Mouse (Mus musculus): ENCODE measurements at regions not wholly inside any gene's neighbourhood (a gene's known extent, or its start where the extent isn't known, plus 50 kb on each side); places are given as distances from the start of the nearest gene placed in this dataset.

DNA sequence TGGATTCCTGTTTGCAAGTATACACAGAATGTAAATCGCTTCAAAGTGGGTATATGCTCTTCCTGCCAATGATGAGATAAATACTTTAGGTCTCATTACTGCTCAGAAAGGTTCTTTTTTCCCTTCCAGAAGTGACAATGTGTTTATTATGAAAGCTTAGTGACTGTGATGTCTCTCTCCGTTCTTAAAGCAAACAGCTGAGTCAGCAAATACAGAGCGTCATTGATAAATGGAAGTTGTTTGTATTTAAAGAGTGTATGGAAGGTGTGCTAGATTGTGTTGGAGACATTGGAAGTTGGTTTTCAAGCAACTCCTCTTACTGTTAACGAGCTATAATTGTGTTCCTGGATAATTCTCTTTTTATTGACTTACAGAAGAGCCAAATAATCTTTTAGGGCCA is 408.0 kb downstream of the Prr30 start:
- Histone ChIP-seq H3K27ac (no peak overlapping the region), H3K4me3 (no peak overlapping the region)
- intact Hi-C loops (cut with DNase I) = no loop called here
- no peak for TF ChIP-seq CTCF (IDR thresholded peaks at IDR 0.05)
- no peak for DNase-seq (ENCODE audit: extremely low spot score in 1 of 2, low spot score in 2 of 2)

DNA sequence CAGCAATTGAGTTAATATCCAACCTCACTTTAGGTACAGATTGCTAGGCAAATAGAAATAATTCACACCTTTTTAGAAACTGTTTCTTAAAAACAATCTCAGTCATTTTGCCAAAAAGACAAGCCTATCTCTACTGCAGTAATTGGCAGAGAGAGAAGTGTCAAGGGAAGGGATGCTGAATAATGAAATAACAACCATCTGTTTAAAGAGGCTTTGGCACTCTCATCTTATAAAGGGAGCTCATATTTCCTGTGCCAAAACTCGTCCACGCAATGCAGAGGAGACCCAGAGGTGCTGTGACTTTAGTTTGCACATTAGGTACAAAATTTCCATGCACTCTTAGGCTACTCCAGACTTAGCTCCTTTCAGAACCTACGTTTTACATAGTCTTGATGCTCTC is 418.2 kb downstream of the Prr30 start:
- no peak overlapping the region for H3K4me3 ChIP-seq
- DNase-seq (ENCODE audit: extremely low spot score in 1 of 2, low spot score in 2 of 2) = no peak
- no peak overlapping the region for H3K27ac ChIP-seq
- no peak for TF ChIP-seq CTCF (IDR thresholded peaks at IDR 0.05)
- intact Hi-C loops (cut with DNase I) = no loop called here

DNA sequence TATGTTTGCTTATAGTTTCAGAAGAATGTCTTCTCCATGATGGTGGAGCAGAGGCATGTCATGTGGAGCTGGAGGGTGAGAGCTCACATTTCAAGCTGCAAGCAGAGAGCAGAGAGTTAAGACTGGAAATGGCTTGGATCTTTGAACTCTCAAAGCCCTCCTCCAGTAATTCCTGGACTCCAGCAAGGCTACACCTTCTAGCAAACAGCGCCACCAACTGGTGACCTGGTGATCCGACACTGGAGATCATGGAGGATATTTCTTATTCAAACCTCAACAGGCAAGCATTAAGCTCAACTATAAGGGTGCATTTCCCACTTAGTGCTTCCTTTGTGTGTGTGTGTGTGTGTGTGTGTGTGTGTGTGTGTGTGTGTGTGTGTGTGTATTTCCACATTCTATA is 446.2 kb downstream of the Prr30 start:
- DNase-seq (ENCODE audit: extremely low spot score in 1 of 2, low spot score in 2 of 2) = no peak
- Histone ChIP-seq H3K4me3 (no peak overlapping the region), H3K27ac (no peak overlapping the region)
- intact Hi-C loops (cut with DNase I) = no loop called here
- TF ChIP-seq CTCF (IDR thresholded peaks at IDR 0.05) = peak; percentile 28

DNA sequence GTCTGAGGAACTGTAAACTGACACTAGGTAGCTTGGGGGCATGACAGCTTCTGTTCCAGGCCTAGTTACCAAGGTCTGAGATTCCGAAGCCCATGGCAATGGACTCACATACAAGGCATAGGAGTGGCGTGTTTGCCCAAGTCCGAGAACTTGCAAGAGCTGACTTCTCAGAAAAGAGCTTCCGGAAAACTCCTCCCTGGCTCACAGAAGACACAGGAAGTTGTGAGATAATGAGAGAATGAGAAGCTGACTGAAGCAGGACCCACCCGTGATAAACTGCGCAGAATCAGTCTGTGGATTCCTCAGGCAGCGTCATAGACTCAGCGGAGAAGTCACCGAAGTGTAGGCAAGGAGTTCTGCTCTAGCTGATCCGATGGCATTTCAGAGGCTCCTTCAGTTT is 447.4 kb downstream of the Prr30 start:
- TF ChIP-seq CTCF (IDR thresholded peaks at IDR 0.05) = no peak
- DNase-seq (ENCODE audit: extremely low spot score in 1 of 2, low spot score in 2 of 2) = no peak
- intact Hi-C loops (cut with DNase I) = no loop called here
- Histone ChIP-seq H3K4me3 (no peak overlapping the region), H3K27ac (no peak overlapping the region)

DNA sequence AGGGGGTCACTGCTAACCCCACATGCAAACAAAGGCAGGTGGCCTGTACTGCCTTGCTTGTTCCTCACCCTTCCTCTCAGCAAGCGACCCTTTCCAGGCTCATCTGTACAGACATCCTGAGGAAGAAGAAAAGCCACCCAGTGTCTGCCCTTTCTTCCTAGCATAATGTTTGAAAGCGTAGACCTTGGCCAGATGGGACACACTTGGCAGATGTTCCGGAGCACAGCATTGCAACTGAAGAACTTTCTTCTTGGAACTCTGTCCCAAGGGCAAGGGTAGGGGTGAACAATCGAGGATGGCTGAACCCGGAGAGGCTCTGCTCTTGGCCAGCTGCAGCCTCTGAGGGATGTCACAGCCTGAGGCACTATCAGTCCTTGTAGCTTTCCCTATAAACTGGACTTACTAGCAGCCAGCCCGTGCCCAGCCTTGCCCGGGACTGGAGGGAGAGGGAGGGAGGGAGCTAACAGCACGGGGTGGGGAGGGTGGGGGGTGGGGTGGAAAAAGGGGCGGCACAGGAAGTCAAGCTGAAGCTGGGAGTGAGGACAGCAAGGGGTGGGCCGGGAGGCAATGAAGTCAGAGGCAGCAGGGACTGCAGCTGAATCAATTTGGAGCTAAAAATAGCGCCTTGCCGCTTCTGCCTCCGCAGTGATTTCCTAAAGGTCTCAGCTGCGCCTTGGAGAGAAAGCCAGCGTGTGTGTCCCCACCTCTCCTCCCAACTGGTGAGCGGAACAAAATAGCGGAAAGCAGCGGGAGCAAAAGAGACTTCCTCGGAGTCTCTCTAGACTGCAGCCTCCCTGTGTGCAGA is 450.2 kb downstream of the Prr30 start:
- intact Hi-C loops (cut with DNase I) = no loop called here
- H3K27ac ChIP-seq = peak overlapping the region; percentile 69
- peak overlapping the region; percentile 44 for H3K4me3 ChIP-seq
- TF ChIP-seq CTCF (IDR thresholded peaks at IDR 0.05) = no peak
- DNase-seq (ENCODE audit: extremely low spot score in 1 of 2, low spot score in 2 of 2) = peak; percentile 55 to 67

DNA sequence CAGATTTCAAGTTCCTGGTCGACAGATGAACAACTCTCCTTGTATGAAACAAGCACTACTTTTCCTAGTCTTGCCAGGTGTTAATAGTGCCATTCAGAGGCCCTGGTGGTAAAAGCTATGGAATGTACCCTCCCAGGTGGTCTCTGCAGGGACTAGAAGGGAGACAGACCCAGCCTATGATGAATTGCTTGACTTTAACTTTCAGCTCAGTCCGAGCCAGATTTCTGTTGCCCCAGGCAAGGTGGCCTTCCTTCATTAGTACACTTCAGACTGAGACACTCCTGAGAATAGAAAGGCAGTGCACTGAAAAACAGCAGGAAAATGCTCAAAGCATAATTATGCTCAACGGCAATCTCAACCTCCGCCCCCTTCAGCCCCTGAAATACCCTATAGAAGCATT is 450.8 kb upstream of the Klf12 start:
- Histone ChIP-seq H3K27ac (no peak overlapping the region), H3K4me3 (no peak overlapping the region)
- DNase-seq (ENCODE audit: extremely low spot score in 1 of 2, low spot score in 2 of 2) = no peak
- TF ChIP-seq CTCF (IDR thresholded peaks at IDR 0.05) = no peak
- intact Hi-C loops (cut with DNase I) = no loop called here

DNA sequence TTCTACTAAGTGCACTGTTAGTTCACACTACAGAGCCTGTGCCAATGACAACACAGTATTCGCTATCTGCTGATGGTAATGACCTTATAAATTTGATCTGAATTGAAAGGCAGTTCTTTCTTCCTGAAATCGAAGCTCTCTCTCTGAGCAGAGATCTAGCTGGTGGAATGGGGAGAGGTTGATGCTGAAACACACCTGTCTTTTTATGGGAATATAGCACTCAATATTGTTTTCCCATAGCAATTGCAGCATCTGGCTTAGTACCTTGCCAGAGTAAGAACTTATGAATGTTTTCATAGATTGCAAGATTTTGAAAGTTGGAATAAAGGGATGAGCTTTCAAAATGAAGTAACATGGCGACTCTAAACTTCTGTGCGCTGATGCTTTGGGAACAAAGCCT is 444.0 kb upstream of the Klf12 start:
- no peak for TF ChIP-seq CTCF (IDR thresholded peaks at IDR 0.05)
- Histone ChIP-seq H3K4me3 (no peak overlapping the region), H3K27ac (no peak overlapping the region)
- no peak for DNase-seq (ENCODE audit: extremely low spot score in 1 of 2, low spot score in 2 of 2)
- intact Hi-C loops (cut with DNase I) = no loop called here

DNA sequence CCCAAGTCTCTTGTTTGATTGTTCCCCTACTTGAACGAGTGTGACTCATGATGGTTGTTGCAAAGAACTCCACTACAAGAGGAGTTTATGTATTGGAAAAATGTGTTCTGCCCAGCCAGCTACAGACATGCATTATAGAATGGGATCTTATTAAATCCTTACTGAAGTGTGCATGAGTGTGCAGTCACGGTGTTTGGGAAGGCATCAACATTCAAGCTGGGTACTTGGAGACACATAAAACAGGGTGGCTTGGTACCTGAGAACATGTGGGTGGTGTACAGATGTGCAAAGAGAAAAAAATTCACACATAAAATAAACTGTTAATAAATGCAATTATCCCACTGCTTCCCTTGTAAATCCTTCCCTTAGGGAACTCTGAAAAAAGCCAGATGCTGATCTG is 443.2 kb upstream of the Klf12 start:
- Histone ChIP-seq H3K27ac (no peak overlapping the region), H3K4me3 (no peak overlapping the region)
- intact Hi-C loops (cut with DNase I) = no loop called here
- DNase-seq (ENCODE audit: extremely low spot score in 1 of 2, low spot score in 2 of 2) = no peak
- TF ChIP-seq CTCF (IDR thresholded peaks at IDR 0.05) = no peak

DNA sequence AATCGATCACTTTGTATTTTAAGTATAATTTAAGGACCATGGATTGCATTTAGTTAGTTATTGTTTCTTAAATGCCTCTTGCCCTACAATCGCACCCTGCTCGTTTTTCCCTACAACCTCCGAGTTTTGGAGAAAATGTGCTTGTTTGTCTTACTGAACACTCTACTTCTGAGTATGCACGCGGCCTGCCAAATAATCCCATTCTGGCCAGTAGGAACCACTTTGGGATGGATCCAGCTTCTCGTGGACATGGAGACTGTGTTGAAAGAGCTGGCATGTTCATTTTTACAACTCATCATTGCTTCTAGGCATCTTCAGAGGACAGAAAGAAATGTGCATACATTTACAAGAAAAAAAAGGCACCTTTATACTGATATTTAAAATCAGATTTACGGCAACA is 440.5 kb upstream of the Klf12 start:
- H3K4me3 ChIP-seq = no peak overlapping the region

DNA sequence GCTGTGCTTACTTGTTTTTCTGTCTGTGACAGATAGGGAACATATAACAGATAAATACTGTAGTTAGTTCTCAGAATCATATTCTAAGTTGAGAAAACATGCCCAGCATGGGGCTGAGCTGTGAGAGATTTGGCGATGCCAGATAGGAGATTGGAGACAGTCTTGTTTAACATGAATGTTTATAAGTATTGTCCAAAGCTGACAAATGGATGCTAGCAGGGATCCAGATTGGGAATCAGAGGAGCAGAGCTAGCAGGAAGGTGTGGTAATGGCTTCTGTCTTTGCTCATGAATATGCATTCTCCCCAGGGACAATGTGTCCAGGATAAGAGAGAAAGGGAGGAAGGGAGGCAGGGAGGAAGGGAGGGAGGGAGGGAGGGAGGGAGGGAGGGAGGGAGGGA is 436.2 kb upstream of the Klf12 start:
- DNase-seq (ENCODE audit: extremely low spot score in 1 of 2, low spot score in 2 of 2) = no peak
- intact Hi-C loops (cut with DNase I) = no loop called here
- no peak for TF ChIP-seq CTCF (IDR thresholded peaks at IDR 0.05)
- Histone ChIP-seq H3K4me3 (no peak overlapping the region), H3K27ac (no peak overlapping the region)

More for the DNA sequence above, 440.5 kb upstream of the Klf12 start:
- no peak for DNase-seq (ENCODE audit: extremely low spot score in 1 of 2, low spot score in 2 of 2)
- intact Hi-C loops (cut with DNase I) = no loop called here
- H3K27ac ChIP-seq = no peak overlapping the region
- TF ChIP-seq CTCF (IDR thresholded peaks at IDR 0.05) = no peak

DNA sequence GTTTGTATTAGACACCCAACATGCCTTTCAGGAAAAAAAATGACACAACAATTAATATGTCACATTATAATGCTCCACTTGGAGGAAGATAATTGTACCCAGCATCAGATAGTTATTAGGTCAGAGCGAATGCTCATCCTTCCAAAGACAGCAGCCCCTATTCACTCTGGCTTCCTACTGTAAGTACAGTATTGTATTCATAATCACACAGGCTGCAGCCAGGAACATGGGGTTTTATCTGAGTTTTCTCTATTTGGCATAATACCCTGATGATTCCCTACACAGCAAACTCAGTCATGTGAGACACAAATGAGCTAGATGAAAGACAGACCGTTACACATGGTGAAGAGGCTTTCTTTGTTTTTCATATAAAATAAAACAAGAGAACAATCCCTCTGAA is 430.5 kb upstream of the Klf12 start:
- no peak overlapping the region for H3K27ac ChIP-seq
- TF ChIP-seq CTCF (IDR thresholded peaks at IDR 0.05) = no peak

DNA sequence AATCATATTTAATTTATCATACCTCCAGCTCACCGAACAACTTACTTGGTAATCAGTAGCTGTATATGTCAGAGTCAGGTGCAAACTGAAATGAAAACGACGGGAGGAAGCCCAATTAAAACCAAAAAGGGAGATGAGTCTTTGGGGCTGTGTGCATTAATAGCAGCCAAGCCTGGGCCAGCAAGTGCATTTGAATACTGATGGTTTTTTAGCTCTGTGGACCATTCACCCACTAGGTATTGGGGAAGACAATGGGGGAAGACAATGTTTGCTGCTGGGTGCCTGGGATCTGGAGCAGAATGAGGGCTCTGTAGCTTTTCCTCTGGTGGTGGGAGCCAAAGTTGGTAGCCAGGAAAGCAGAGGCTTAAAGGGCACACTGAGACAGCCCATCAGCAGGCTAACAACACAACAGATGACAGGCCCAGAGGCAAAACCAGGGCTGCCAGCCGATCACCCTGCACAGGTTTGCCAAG is 429.6 kb upstream of the Klf12 start:
- no peak for TF ChIP-seq CTCF (IDR thresholded peaks at IDR 0.05)
- intact Hi-C loops (cut with DNase I) = no loop called here
- H3K4me3 ChIP-seq = no peak overlapping the region
- H3K27ac ChIP-seq = no peak overlapping the region
- DNase-seq (ENCODE audit: extremely low spot score in 1 of 2, low spot score in 2 of 2) = no peak

More for the DNA sequence above, 430.5 kb upstream of the Klf12 start:
- no peak for DNase-seq (ENCODE audit: extremely low spot score in 1 of 2, low spot score in 2 of 2)
- intact Hi-C loops (cut with DNase I) = no loop called here
- no peak overlapping the region for H3K4me3 ChIP-seq

DNA sequence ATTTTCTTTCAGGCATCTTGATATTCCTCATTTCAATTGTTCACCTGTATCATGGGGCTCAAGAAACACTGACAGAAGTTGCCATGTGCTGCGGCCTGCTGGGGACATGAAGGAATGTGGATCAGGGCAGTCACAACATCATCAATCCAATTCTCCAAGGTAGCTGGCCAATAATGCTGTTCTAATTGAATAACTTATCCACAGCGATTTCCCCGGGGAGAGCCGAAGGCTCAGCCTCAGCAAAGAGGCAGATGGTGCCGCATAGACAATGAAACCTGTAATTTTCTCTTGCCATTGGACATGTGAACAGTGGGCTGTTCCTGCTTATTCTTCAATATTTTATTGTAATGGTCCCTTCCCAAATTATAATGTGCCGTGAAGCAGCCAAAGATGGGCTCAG is 429.1 kb upstream of the Klf12 start:
- Histone ChIP-seq H3K4me3 (no peak overlapping the region), H3K27ac (no peak overlapping the region)
- TF ChIP-seq CTCF (IDR thresholded peaks at IDR 0.05) = no peak
- DNase-seq (ENCODE audit: extremely low spot score in 1 of 2, low spot score in 2 of 2) = no peak
- intact Hi-C loops (cut with DNase I) = no loop called here
